Mouse (Mus musculus): Measurements from ENCODE around the gene Jtb. TPM values are rescaled to one million over a fixed set of nuclear protein-coding genes. Genes with fewer than 3 reads are reported as not detected.

Gene Jtb
- total and polyA plus RNA-seq, 2 experiments from 2014 or later = 87.2 to 116 TPM

- Histone ChIP-seq H3K36me3 (replicated peaks; ENCODE audit: control insufficient read depth, insufficient read depth, low read length) (peaks cover 39% of the 10 kb centered on the region), H3K27ac (ENCODE audit: low read depth) (peak within 1 kb of the TSS; percentile 88), H3K4me2 (ENCODE audit: low read depth, low read length) (peak within 1 kb of the TSS; percentile 77), H3K27me3 (ENCODE audit: control insufficient read depth, insufficient read depth, low read length) (no peaks in the 10 kb centered on the region), H3K4me1 (ENCODE audit: control insufficient read depth, insufficient read depth) (peaks cover 9% of the 10 kb centered on the region), H3K4me3 (ENCODE audit: low read depth, low read length) (peak within 1 kb of the TSS; percentile 82), H3K9ac (replicated peaks; ENCODE audit: low read depth, low read length) (peak within 1 kb of the TSS; percentile 79), H3K9me3 (replicated peaks; ENCODE audit: control insufficient read depth, low read length) (no peaks in the 10 kb centered on the region)
- peak; percentile 97 for ATAC-seq (ENCODE audit: insufficient read depth, low read depth)
- WGBS = 1% methylated on average over 38 of the region's 40 CpGs
- no peak for TF ChIP-seq CTCF (IDR thresholded peaks at IDR 0.05; ENCODE audit: low read depth)
- peak; percentile 40; the same call in 1 of the 2 replicates for TF ChIP-seq EP300 (IDR thresholded peaks at IDR 0.05; ENCODE audit: low read depth)
- peak; percentile 99 for DNase-seq (ENCODE audit: low spot score)
Observed at GRCm38 (mm10) chr3:90253653-90254418, 22.4 kb downstream of the Jtb start, which contains the start of gene Crtc2. Gene Crtc2 (plus strand): TSS chr3:90254163.

GRCm38 (mm10) chr3:90254419-90255193 lies 23.2 kb downstream of the Jtb start:
- peak; percentile 58 for ATAC-seq (ENCODE audit: insufficient read depth, low read depth)
- Histone ChIP-seq H3K27ac (ENCODE audit: low read depth) (peak overlapping the region; percentile 88), H3K36me3 (replicated peaks; ENCODE audit: control insufficient read depth, insufficient read depth, low read length) (peaks cover 43% of the 10 kb centered on the region), H3K9me3 (replicated peaks; ENCODE audit: control insufficient read depth, low read length) (no peaks in the 10 kb centered on the region), H3K4me1 (ENCODE audit: control insufficient read depth, insufficient read depth) (peaks cover 9% of the 10 kb centered on the region), H3K4me2 (ENCODE audit: low read depth, low read length) (peak overlapping the region; percentile 77), H3K4me3 (ENCODE audit: low read depth, low read length) (peak overlapping the region; percentile 82), H3K9ac (replicated peaks; ENCODE audit: low read depth, low read length) (peak overlapping the region; percentile 79), H3K27me3 (ENCODE audit: control insufficient read depth, insufficient read depth, low read length) (no peaks in the 10 kb centered on the region)
- peak; percentile 16 for DNase-seq (ENCODE audit: low spot score)
- TF ChIP-seq CTCF (IDR thresholded peaks at IDR 0.05; ENCODE audit: low read depth) (no peak), EP300 (IDR thresholded peaks at IDR 0.05; ENCODE audit: low read depth) (no peak; the same call in 1 of the 2 replicates)
- 1% methylated on average over 41 of the region's 41 CpGs for WGBS

GRCm38 (mm10) chr3:90255194-90255565 lies 23.8 kb downstream of the Jtb start:
- WGBS = 20% methylated on average over 2 of the region's 2 CpGs
- Histone ChIP-seq H3K9me3 (replicated peaks; ENCODE audit: control insufficient read depth, low read length) (no peaks in the 10 kb centered on the region), H3K9ac (replicated peaks; ENCODE audit: low read depth, low read length) (peak overlapping the region; percentile 79; the same call in 1 of the 2 replicates), H3K27ac (ENCODE audit: low read depth) (no peak overlapping the region), H3K4me2 (ENCODE audit: low read depth, low read length) (peak overlapping the region; percentile 77), H3K4me1 (ENCODE audit: control insufficient read depth, insufficient read depth) (peaks cover 9% of the 10 kb centered on the region), H3K27me3 (ENCODE audit: control insufficient read depth, insufficient read depth, low read length) (no peaks in the 10 kb centered on the region), H3K36me3 (replicated peaks; ENCODE audit: control insufficient read depth, insufficient read depth, low read length) (peaks cover 47% of the 10 kb centered on the region), H3K4me3 (ENCODE audit: low read depth, low read length) (peak overlapping the region; percentile 82)
- DNase-seq (ENCODE audit: low spot score) = no peak
- TF ChIP-seq CTCF (IDR thresholded peaks at IDR 0.05; ENCODE audit: low read depth) (no peak), EP300 (IDR thresholded peaks at IDR 0.05; ENCODE audit: low read depth) (no peak)
- ATAC-seq (ENCODE audit: insufficient read depth, low read depth) = no peak

GRCm38 (mm10) chr3:90255784-90256353 lies 24.5 kb downstream of the Jtb start:
- Histone ChIP-seq H3K36me3 (replicated peaks; ENCODE audit: control insufficient read depth, insufficient read depth, low read length) (peaks cover 48% of the 10 kb centered on the region), H3K27me3 (ENCODE audit: control insufficient read depth, insufficient read depth, low read length) (no peaks in the 10 kb centered on the region), H3K9me3 (replicated peaks; ENCODE audit: control insufficient read depth, low read length) (no peaks in the 10 kb centered on the region), H3K4me1 (ENCODE audit: control insufficient read depth, insufficient read depth) (peaks cover 9% of the 10 kb centered on the region), H3K9ac (replicated peaks; ENCODE audit: low read depth, low read length) (no peak overlapping the region), H3K27ac (ENCODE audit: low read depth) (no peak overlapping the region), H3K4me2 (ENCODE audit: low read depth, low read length) (no peak overlapping the region), H3K4me3 (ENCODE audit: low read depth, low read length) (no peak overlapping the region)
- ATAC-seq (ENCODE audit: insufficient read depth, low read depth) (no peak), DNase-seq (ENCODE audit: low spot score) (no peak)
- TF ChIP-seq CTCF (IDR thresholded peaks at IDR 0.05; ENCODE audit: low read depth) (no peak), EP300 (IDR thresholded peaks at IDR 0.05; ENCODE audit: low read depth) (no peak)
- 91% methylated on average over 14 of the region's 14 CpGs for WGBS

- Histone ChIP-seq H3K27me3 (ENCODE audit: control insufficient read depth, insufficient read depth, low read length) (no peaks in the 10 kb centered on the region), H3K4me2 (ENCODE audit: low read depth, low read length) (no peak overlapping the region), H3K4me1 (ENCODE audit: control insufficient read depth, insufficient read depth) (peaks cover 9% of the 10 kb centered on the region), H3K27ac (ENCODE audit: low read depth) (no peak overlapping the region), H3K9me3 (replicated peaks; ENCODE audit: control insufficient read depth, low read length) (no peaks in the 10 kb centered on the region), H3K4me3 (ENCODE audit: low read depth, low read length) (no peak overlapping the region), H3K36me3 (replicated peaks; ENCODE audit: control insufficient read depth, insufficient read depth, low read length) (peaks cover 49% of the 10 kb centered on the region), H3K9ac (replicated peaks; ENCODE audit: low read depth, low read length) (no peak overlapping the region)
- TF ChIP-seq EP300 (IDR thresholded peaks at IDR 0.05; ENCODE audit: low read depth) (no peak), CTCF (IDR thresholded peaks at IDR 0.05; ENCODE audit: low read depth) (no peak)
- DNase-seq (ENCODE audit: low spot score) = no peak
- ATAC-seq (ENCODE audit: insufficient read depth, low read depth) = no peak
- 87% methylated on average over 19 of the region's 19 CpGs for WGBS
Observed at GRCm38 (mm10) chr3:90256731-90257530, 25.5 kb downstream of the Jtb start.
